ENCODE assay signal across 11 mouse cellular contexts in the genomic region with DNA sequence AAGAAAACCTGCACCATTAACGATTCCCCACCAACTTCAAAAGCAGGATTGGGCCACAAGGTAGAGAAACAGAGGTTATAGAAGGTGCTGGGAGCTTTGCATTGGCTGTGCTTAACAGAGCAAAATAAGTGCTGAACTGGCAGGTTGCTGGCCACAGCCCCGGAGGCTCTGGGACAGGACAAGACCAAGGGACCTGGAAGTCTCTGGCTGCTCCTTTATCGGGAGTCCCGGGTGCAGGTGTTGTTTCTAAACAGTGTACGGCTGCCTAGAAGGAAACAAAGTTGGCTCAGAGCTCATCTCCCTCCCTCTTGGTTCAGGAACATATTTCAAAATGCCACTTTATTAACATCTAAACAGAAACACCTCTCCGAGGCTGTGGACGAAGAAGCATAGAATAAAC.
DNase-seq lines count a peak whose midpoint lies in the region; ATAC-seq lines count a peak whose summit lies in the region.
"Had no signal": no experiment of that assay in that cellular context is flagged by ENCODE, and none has a peak within 500 bp of the region (broad histone marks: within the 10 kb centered on the region; RNA-seq: fewer than 3 reads in every experiment).

No protein-coding gene starts in this region.

- H3K4me3 ChIP-seq in limb, embryonic 12.5 days (replicated peaks): no peak overlapping the region
- H3K4me3 ChIP-seq: liver, embryonic 13.5 days had no signal

- WGBS in limb, embryonic 12.5 days: 49% methylated on average over 7 of the region's 7 CpGs

- intact Hi-C loops in left cerebral cortex, postnatal 4 days (cut with DNase I): no loop called here

- 0 out of 2 replicates have a peak, but pooled peaks have one; percentile 28 for ATAC-seq in cerebellum, adult (ENCODE audit: insufficient number of reproducible peaks, low FRiP score, low TSS enrichment)
- no peak for ATAC-seq in limb, embryonic 12.5 days (ENCODE audit: insufficient number of reproducible peaks, insufficient read depth, low FRiP score, low TSS enrichment, low read depth)

- DNase-seq in cerebellum, adult 9-10 months: no peak
- DNase-seq in left cerebral cortex, postnatal 4 days: peak; percentile 38
- DNase-seq in left cerebral cortex, adult 18-20 months (ENCODE audit: low spot score in 2 of 2): no peak
- DNase-seq in retina, postnatal 1 day: peak; percentile 40
- no peak for DNase-seq in right cerebral cortex, postnatal 10 days (ENCODE audit: low spot score in 2 of 2)
- DNase-seq in embryo, embryonic 11 days: no peak
- DNase-seq: adrenal gland, postnatal 10 days; gastrocnemius, postnatal 14 days; liver, embryonic 13.5 days had no signal

- peak overlapping the region; percentile 7; the same call in 1 of the 2 replicates for H3K4me2 ChIP-seq in limb, embryonic 12.5 days
- H3K4me2 ChIP-seq: liver, embryonic 13.5 days had no signal

- H3K27me3 ChIP-seq in limb, embryonic 12.5 days: no peaks in the 10 kb centered on the region
- H3K27me3 ChIP-seq: liver, embryonic 13.5 days had no signal

- 0 out of 2 replicates have a peak overlapping the region, but pooled peaks have one; percentile 2 for H3K27ac ChIP-seq in limb, embryonic 12.5 days
- H3K27ac ChIP-seq: liver, embryonic 13.5 days had no signal

- no peaks in the 10 kb centered on the region for H3K9me3 ChIP-seq in limb, embryonic 12.5 days
- H3K9me3 ChIP-seq: liver, embryonic 13.5 days had no signal

- H3K36me3 ChIP-seq in limb, embryonic 12.5 days: no peaks in the 10 kb centered on the region
- H3K36me3 ChIP-seq: liver, embryonic 13.5 days had no signal

- no peak overlapping the region for H3K9ac ChIP-seq in limb, embryonic 12.5 days (replicated peaks)
- H3K9ac ChIP-seq: liver, embryonic 13.5 days had no signal

- peaks cover 30% of the 10 kb centered on the region for H3K4me1 ChIP-seq in limb, embryonic 12.5 days (replicated peaks)
- H3K4me1 ChIP-seq: liver, embryonic 13.5 days had no signal

Comparison
In these comparisons a context has a peak if more than half of its experiments do, and no peak if none do; other contexts are left out.
1. DNase-seq: peak in left cerebral cortex, postnatal 4 days (single experiment) and retina, postnatal 1 day (single experiment); none in cerebellum, adult 9-10 months (single experiment), left cerebral cortex, adult 18-20 months (0 of 2), right cerebral cortex, postnatal 10 days (0 of 2) and embryo, embryonic 11 days (single experiment).